28 mouse cellular contexts compared by ENCODE assay signal in the genomic region with DNA sequence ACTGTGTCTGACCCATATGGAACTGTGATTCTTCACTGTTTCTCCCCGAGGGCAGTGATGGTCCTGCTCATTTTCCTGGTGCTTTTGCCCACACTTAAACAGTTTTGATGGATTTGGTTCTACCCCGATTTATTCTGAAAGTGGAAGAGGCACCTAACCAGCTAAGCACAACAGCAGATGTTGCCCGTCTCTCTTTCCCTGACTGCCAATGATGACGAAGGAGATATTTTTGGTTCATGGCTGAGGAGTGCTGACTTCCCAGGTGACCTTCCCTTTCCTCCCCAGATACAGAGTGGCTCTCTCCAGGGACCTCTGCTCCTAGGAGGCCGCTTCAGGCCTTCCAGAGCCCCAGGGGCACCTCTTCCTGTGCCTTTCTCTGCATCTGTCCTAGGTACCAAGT.
DNase-seq lines count a peak whose midpoint lies in the region; ATAC-seq lines count a peak whose summit lies in the region.
"Had no signal": no experiment of that assay in that cellular context is flagged by ENCODE, and none has a peak within 500 bp of the region (broad histone marks: within the 10 kb centered on the region; RNA-seq: fewer than 3 reads in every experiment).

No protein-coding gene starts in this region.

- no peak overlapping the region for H3K4me3 ChIP-seq in liver, embryonic 12.5 days
- H3K4me3 ChIP-seq: embryonic facial prominence, embryonic 12.5 days; embryonic facial prominence, embryonic 15.5 days; heart, embryonic 13.5 days had no signal

- H3K27me3 ChIP-seq in liver, embryonic 12.5 days (replicated peaks) = no peaks in the 10 kb centered on the region
- H3K27me3 ChIP-seq: CH12.LX; embryonic facial prominence, embryonic 12.5 days; embryonic facial prominence, embryonic 15.5 days; heart, embryonic 13.5 days; Patski had no signal

- peak; percentile 80 for ATAC-seq in frontal cortex, adult (ENCODE audit: low TSS enrichment)
- ATAC-seq in liver, embryonic 12.5 days = no peak
- ATAC-seq: forebrain, embryonic 14.5 days; forebrain, postnatal 0 days; hindbrain, postnatal 0 days; inflammation-experienced regulatory T-cells, adult 6 months; intestine, embryonic 16.5 days; Patski had no signal

- no peaks in the 10 kb centered on the region for H3K9me3 ChIP-seq in liver, embryonic 12.5 days (replicated peaks)
- H3K9me3 ChIP-seq: embryonic facial prominence, embryonic 12.5 days; embryonic facial prominence, embryonic 15.5 days; G1E; heart, embryonic 13.5 days had no signal

- H3K4me1 ChIP-seq in liver, embryonic 12.5 days = no peaks in the 10 kb centered on the region
- H3K4me1 ChIP-seq: embryonic facial prominence, embryonic 12.5 days; embryonic facial prominence, embryonic 15.5 days; heart, embryonic 13.5 days had no signal

- H3K27ac ChIP-seq in liver, embryonic 12.5 days = no peak overlapping the region
- H3K27ac ChIP-seq: embryonic facial prominence, embryonic 12.5 days; embryonic facial prominence, embryonic 15.5 days; heart, embryonic 13.5 days; hindbrain, embryonic 14.5 days; hindbrain, postnatal 0 days had no signal

- H3K36me3 ChIP-seq in liver, embryonic 12.5 days = no peaks in the 10 kb centered on the region
- H3K36me3 ChIP-seq: embryonic facial prominence, embryonic 12.5 days; embryonic facial prominence, embryonic 15.5 days; G1E; heart, embryonic 13.5 days had no signal

- H3K9ac ChIP-seq in liver, embryonic 12.5 days = no peak overlapping the region
- H3K9ac ChIP-seq: embryonic facial prominence, embryonic 12.5 days; embryonic facial prominence, embryonic 15.5 days; forebrain, postnatal 0 days; heart, embryonic 13.5 days; hindbrain, embryonic 14.5 days had no signal

- no peak overlapping the region for H3K4me2 ChIP-seq in liver, embryonic 12.5 days
- H3K4me2 ChIP-seq: embryonic facial prominence, embryonic 12.5 days; embryonic facial prominence, embryonic 15.5 days; heart, embryonic 13.5 days; hindbrain, embryonic 14.5 days had no signal

- intact Hi-C loops in heart, postnatal 10 days (cut with DNase I) = no loop called here
- intact Hi-C loops in heart, postnatal 14 days (cut with DNase I) = no loop called here

- DNase-seq in frontal cortex, postnatal 10 days (ENCODE audit: low spot score in 2 of 2) = no peak
- DNase-seq in heart, postnatal 10 days = peak; percentile 2 to 16
- no peak for DNase-seq in heart, postnatal 14 days
- peak; percentile 62 for DNase-seq in brain, adult 2 months (ENCODE audit: low read depth, low spot score)
- peak; percentile 34 for DNase-seq in telencephalon, adult 2 months (ENCODE audit: low read depth, low spot score)
- DNase-seq: adrenal gland, postnatal 10 days; adrenal gland, postnatal 36 days; B cell, adult 2 months; cerebellum, adult 11 months; cerebellum, adult 8-10 months; cerebellum, postnatal 14 days; forebrain, postnatal 0 days; gastrocnemius, postnatal 10 days; gastrocnemius, postnatal 36 days; heart, postnatal 36 days had no signal

- WGBS in liver, embryonic 12.5 days (ENCODE audit: insufficient replicate concordance) = 56% methylated on average over 5 of the region's 5 CpGs

Comparison
In these comparisons a context has a peak if more than half of its experiments do, and no peak if none do; other contexts are left out.
1. DNase-seq: peak in heart, postnatal 10 days (2 of 2), brain, adult 2 months (single experiment) and telencephalon, adult 2 months (single experiment); none in frontal cortex, postnatal 10 days (0 of 2) and heart, postnatal 14 days (0 of 2).